Mouse (Mus musculus) limb, embryonic 14.5 days (tissue): ENCODE measurements at regions not wholly inside any gene's neighbourhood (a gene's known extent, or its start where the extent isn't known, plus 50 kb on each side); places are given as distances from the start of the nearest gene placed in this dataset.

Source experiments
- ATAC-seq: fragments of 200-750 bp; cut with Nextera tagmentation; 2 replicates; pipeline ENCODE4 v1.8.0; 2017; ENCODE audit warnings: low read depth, moderate number of reproducible peaks, moderate TSS enrichment; ENCODE audit not compliant: low FRiP score
- DNase-seq: peaks from one replicate; pipeline ENCODE4 v3.0.0-alpha.2; 2015; ENCODE audit warnings: low spot score
- H3K27ac ChIP-seq: fragments of 300-500 bp; sonication (generic); replicated peaks from 2 replicates; pipeline ENCODE4 v1.5.1; 2014; ENCODE audit warnings: low read depth, mild to moderate bottlenecking, low read length, moderate library complexity, mixed read lengths
- H3K27me3 ChIP-seq: fragments of 300-500 bp; sonication (generic); 2 replicates; pipeline ENCODE4 v1.6.1; 2014; ENCODE audit warnings: low read length, mixed read lengths; ENCODE audit not compliant: control insufficient read depth, insufficient read depth
- H3K36me3 ChIP-seq: fragments of 300-500 bp; sonication (generic); 2 replicates; pipeline ENCODE4 v1.6.1; 2014; ENCODE audit warnings: mild to moderate bottlenecking, low read length, moderate library complexity, mixed read lengths; ENCODE audit not compliant: control insufficient read depth, insufficient read depth
- H3K4me1 ChIP-seq: fragments of 300-500 bp; sonication (generic); 2 replicates; pipeline ENCODE4 v1.6.1; 2014; ENCODE audit warnings: antibody characterized with exemption, low read length, mixed read lengths; ENCODE audit not compliant: control insufficient read depth, insufficient read depth
- H3K4me2 ChIP-seq: fragments of 300-500 bp; sonication (generic); replicated peaks from 2 replicates; pipeline ENCODE4 v1.6.1; 2014; ENCODE audit warnings: low read depth, mild to moderate bottlenecking, low read length, moderate library complexity; ENCODE audit not compliant: severe bottlenecking
- H3K4me3 ChIP-seq: fragments of 300-500 bp; sonication (generic); replicated peaks from 2 replicates; pipeline ENCODE4 v1.5.1; 2014; ENCODE audit warnings: low read length
- H3K9ac ChIP-seq: fragments of 300-500 bp; sonication (generic); 2 replicates; pipeline ENCODE4 v1.6.1; 2014; ENCODE audit warnings: mild to moderate bottlenecking, low read depth, low read length, moderate library complexity; ENCODE audit not compliant: severe bottlenecking
- H3K9me3 ChIP-seq: fragments of 300-500 bp; sonication (generic); 2 replicates; pipeline ENCODE4 v1.6.1; 2016; ENCODE audit warnings: low read length; ENCODE audit not compliant: control insufficient read depth
- POLR2A ChIP-seq: fragments of 200-500 bp; IDR thresholded peaks from 2 replicates; pipeline ENCODE4 v1.8.0; 2012; ENCODE audit warnings: inconsistent platforms, mild to moderate bottlenecking, moderate library complexity, borderline replicate concordance; ENCODE audit not compliant: insufficient read depth, insufficient read length; ENCODE audit errors: extremely low read depth
- WGBS: fragments of 180-500 bp; shearing (Covaris S2); extraction: QIAGEN DNeasy Blood & Tissue Kit; methylation state at CpG from one replicate; pipeline ENCODE4 v1.1.7; 2014; 5-methylcytosine and 5-hydroxymethylcytosine counted together

- 61% methylated on average over 9 of the region's 9 CpGs for WGBS
- Histone ChIP-seq H3K4me3 (no peak overlapping the region), H3K9me3 (no peaks in the 10 kb centered on the region), H3K27ac (no peak overlapping the region), H3K36me3 (no peaks in the 10 kb centered on the region), H3K27me3 (no peaks in the 10 kb centered on the region), H3K4me1 (no peaks in the 10 kb centered on the region), H3K9ac (no peak overlapping the region), H3K4me2 (no peak overlapping the region)
- no peak for ATAC-seq
- DNase-seq: peak; percentile 10
- TF ChIP-seq POLR2A: no peak
Measured at GRCm38 (mm10) chr4:12334429-12334828, 162.6 kb upstream of the Fam92a start.

DNA sequence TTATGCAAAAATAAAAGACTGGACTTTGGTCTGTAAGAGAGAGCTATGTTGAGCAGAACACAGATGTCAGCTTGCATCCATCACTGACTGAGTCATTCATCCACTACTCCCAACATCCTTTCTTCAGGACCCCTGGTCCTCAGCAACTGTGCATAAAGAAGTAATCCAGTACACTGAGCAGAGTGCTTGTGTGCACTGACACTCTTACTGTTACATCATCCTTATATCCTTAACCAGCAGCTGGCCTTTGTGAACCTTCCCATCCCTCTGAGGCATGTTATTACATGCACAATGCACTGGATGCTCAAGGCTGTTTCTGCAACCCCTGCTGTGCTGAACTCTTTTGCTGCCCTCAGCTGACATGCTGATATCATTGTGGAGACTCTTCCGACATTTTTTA lies 144.2 kb upstream of the Fam92a start:
- H3K9ac ChIP-seq: no peak overlapping the region
- TF ChIP-seq POLR2A: no peak
- no peaks in the 10 kb centered on the region for H3K27me3 ChIP-seq
- ATAC-seq (no peak), DNase-seq (no peak)
- H3K27ac ChIP-seq: no peak overlapping the region
- WGBS: 81% methylated on average over 1 of the region's 1 CpGs
- H3K4me1 ChIP-seq: no peaks in the 10 kb centered on the region
- H3K4me2 ChIP-seq: no peak overlapping the region
- H3K9me3 ChIP-seq: no peaks in the 10 kb centered on the region
- H3K4me3 ChIP-seq: no peak overlapping the region
- H3K36me3 ChIP-seq: no peaks in the 10 kb centered on the region

- TF ChIP-seq POLR2A: no peak
- WGBS: 94% methylated on average over 5 of the region's 5 CpGs
- no peaks in the 10 kb centered on the region for H3K9me3 ChIP-seq
Measured at GRCm38 (mm10) chr4:12308332-12308731, 136.5 kb upstream of the Fam92a start.

DNA sequence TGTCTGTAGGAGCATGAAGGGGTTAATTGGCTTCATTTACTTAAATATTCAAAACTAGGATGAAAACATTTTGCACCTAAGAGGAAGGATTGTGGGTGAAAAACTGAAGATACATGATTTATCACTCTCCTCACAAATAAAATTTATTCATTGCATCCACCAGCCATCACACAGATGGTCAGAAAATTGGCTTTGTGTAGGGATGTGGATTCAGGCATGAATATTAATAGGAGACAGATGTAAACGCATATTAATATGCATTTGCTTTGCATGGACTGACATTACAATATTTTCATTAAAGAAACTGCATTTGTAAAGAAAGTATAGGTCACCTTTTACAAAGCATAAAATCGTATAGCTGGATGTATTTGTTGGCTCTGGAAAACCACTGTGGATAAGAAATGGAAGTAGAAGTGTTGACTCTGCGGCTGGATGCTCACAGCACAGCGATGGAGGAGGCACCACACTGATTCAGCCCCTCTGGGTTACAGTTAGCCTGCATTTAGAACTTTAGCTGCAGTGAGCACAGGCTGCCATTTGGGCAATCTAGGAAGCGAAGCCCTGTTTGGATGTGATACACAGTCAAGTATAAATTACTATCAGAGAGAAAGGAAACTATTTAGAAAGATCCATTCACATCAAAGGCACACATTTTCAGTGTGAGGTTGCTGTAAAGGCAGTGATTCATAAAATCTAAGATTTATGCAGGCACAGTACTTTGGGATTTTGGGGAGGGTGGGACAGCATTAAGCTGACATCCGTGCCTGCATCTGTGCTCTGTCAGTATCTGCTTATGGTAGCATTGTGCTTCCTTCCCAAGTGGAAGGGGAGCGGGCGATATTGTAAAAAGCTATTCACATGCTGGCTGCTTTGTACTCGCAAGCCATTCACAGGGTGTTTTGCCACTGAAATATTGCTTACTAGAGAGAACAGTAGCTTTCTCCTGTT lies 135.1 kb upstream of the Fam92a start:
- Histone ChIP-seq H3K36me3 (no peaks in the 10 kb centered on the region), H3K9ac (no peak overlapping the region), H3K9me3 (no peaks in the 10 kb centered on the region), H3K4me2 (no peak overlapping the region), H3K4me1 (no peaks in the 10 kb centered on the region), H3K4me3 (no peak overlapping the region), H3K27ac (no peak overlapping the region), H3K27me3 (no peaks in the 10 kb centered on the region)
- no peak for ATAC-seq
- 76% methylated on average over 9 of the region's 9 CpGs for WGBS
- TF ChIP-seq POLR2A: no peak
- DNase-seq: no peak

More at GRCm38 (mm10) chr4:12308332-12308731, 136.5 kb upstream of the Fam92a start:
- H3K9ac ChIP-seq: no peak overlapping the region
- DNase-seq (no peak), ATAC-seq (no peak)
- H3K27me3 ChIP-seq: no peaks in the 10 kb centered on the region
- no peaks in the 10 kb centered on the region for H3K36me3 ChIP-seq
- no peaks in the 10 kb centered on the region for H3K4me1 ChIP-seq
- H3K4me3 ChIP-seq: no peak overlapping the region
- no peak overlapping the region for H3K27ac ChIP-seq
- no peak overlapping the region for H3K4me2 ChIP-seq

- H3K9me3 ChIP-seq: no peaks in the 10 kb centered on the region; the same call in 1 of the 2 replicates
- H3K36me3 ChIP-seq: no peaks in the 10 kb centered on the region
- H3K4me2 ChIP-seq: no peak overlapping the region
- no peak for ATAC-seq
- H3K27me3 ChIP-seq: no peaks in the 10 kb centered on the region
- no peaks in the 10 kb centered on the region for H3K4me1 ChIP-seq
- no peak overlapping the region for H3K27ac ChIP-seq
- H3K4me3 ChIP-seq: no peak overlapping the region
- H3K9ac ChIP-seq: no peak overlapping the region
- DNase-seq: no peak
- no peak for TF ChIP-seq POLR2A
- 59% methylated on average over 4 of the region's 4 CpGs for WGBS
Measured at GRCm38 (mm10) chr4:12287079-12287686, 115.4 kb upstream of the Fam92a start.
